Mouse (Mus musculus) duodenum, adult 2 months (tissue): Measurements from ENCODE around the gene Crtc1. TPM values are rescaled to one million over a fixed set of nuclear protein-coding genes. Genes with fewer than 3 reads are reported as not detected.

ENCODE experiments used
- polyA plus RNA-seq: library from polyadenylated mRNA; depleted of rRNA; stranded (reverse); fragments of >200 nt; gene quantifications from 2 replicates; pipeline ENCODE4 v1.2.3, GENCODE M21; 2012; ENCODE audit warnings: low replicate concordance; rRNA removed

Gene Crtc1
- polyA plus RNA-seq: 12.2 and 17.8 TPM in 2 replicates

DNA sequence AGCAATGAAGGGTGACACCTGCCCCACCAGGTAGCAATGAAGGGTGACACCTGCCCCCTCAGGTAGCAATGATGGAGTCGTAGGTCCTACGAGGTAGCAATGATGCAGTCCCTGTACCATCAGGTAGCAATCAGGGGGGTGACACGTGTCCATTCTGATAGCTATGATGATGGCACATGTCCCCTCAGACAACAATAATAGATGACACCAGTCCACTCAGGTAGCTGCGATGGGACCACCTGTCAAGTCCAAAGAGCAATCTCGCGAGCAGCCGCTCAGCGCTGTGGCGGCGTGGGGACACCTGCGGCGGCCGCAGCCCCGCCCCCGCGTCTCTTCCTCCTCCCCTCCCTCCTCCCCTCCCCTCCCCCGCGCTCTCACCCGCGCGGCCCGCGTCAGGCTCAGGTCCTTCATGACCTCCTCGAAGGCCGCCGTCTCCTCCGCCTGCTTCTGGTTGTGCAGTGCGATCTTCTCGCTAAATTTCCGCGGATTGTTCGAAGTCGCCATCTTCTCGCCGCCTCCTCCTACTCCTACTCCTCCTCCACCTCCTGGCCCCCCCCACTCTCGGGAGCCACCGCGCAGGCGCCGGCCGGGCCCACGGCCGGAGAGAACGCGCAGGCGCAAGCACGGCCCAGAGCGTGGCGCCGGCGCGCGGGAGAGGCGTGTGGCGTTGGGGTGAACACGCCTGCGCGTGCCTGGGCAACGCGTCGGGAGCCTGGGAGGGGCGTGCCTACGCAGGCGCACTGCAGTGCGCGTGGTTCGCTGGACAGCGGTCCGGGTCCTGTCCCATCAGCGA, at the start of gene Crtc1:
Crtc1 (minus strand) TSS at position 525 of the 793 bp plus-strand sequence.

DNA sequence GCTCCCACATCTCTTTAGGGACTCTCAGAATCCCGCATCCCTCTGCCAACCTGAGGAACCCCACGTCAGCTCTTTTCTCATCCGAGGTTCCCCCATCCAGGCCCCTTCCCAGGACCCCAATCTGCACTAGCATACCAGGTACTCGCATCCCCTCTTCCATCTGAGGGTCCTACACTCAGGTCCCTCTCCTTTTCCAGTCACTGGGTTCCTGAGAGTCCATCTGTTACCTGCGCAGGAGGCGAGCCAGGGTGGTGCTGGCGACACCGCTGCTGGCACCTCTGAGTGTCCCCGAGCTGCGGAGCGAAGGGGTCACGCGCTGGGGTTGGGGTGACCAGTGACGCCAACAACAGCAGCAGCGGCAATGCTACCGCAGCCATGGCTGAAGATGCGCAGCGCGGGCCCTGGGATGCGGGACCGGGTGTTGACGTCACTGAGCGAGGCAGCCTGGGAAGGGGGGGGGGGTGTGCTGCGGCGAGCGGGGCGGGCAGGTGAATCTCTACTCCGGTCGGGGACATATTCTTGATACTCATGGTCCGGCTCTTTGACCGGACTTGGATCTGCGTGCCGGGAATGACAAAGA, 47.7 kb upstream of the Crtc1 start, which contains the start of gene Tmem59l:
Tmem59l (minus strand) TSS at position 418 of the 580 bp plus-strand sequence.

DNA sequence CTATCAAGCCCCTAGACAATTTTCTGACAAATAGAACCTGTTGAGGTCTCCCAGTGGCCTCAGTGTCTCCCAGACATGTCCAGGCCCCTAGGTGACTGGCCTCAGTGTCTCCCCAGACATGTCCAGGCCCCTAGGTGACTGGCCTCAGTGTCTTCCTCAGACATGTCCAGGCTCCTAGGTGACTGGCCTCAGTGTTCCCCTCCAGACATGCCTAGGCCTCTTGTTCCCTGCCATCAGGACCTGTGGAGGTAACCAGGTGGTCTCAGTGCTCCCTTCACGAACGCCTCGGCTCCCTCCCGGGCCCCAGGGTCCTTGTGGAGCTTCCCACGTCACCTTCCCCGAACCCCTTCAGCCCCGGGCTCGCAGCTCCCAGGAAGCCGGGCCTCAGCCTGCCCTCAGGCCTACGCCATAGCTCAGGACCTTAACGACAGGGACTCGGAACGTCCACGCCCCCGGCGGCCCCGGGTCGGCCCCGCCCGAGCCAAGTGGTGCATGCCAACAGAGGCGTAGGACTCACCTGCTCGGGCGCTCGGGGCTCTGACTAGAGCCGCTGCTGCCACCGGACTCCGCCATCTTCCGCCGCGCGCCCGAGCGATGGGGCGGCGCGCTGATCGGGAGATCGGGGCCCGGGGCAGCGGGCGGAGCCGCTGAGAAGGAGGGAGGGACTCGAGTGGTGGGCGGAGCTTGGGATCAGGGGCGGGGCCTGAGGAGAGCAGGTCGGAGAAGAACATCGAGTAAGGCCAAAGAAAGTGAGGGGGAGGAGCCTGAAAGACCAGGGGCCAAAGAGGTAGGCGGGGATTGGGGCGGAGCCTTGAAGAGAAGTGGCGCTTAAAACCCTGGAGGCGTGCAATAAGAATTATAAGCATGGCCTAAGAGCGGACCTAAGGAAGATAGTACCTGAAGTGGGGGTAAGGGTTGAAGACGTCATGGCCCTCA, 37.2 kb upstream of the Crtc1 start, which contains the start of gene Klhl26:
Klhl26 (minus strand) TSS at position 636 of the 936 bp plus-strand sequence.

DNA sequence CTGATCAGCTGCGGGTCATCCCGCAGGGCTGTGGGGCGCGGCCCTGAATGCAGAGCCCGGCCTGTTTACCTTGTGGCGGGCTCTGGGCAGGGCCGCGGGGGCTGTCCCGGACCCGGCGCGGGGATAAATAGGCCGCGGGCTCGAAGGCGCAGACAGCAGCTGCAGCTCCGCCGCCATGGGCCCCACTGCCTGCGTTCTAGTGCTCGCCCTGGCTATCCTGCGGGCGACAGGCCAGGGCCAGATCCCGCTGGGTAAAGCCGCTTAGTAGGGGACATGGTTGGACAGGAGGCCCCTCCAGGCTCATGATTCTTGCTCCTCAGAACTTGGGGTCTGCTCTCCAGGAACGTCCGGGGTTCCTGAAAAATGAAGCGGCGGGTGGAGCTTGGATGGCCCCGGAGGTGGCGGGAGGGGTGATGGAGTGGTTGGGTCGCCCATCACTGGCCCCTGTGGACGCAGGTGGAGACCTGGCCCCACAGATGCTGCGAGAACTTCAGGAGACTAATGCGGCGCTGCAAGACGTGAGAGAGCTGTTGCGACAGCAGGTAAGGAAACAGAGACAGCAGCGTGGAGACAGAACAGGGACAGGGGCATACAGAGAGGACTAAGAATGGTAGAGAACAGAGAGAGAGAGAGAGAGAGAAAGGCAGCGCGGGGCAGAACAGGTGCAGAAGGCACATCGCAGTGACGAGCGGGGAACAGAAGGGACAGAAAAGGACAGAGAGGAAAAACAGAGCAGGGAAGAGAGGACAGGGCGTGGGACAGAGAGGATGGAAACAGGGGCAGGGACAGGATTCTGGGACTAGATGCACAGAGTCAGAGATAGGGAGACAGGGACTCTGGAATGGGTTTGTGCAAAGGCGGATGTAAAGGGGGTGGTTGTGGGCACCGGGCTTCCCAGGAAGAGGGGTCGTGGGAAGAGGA, 65.7 kb downstream of the Crtc1 start, which contains the start of gene Comp:
Comp (plus strand) TSS at position 162 of the 921 bp plus-strand sequence.

DNA sequence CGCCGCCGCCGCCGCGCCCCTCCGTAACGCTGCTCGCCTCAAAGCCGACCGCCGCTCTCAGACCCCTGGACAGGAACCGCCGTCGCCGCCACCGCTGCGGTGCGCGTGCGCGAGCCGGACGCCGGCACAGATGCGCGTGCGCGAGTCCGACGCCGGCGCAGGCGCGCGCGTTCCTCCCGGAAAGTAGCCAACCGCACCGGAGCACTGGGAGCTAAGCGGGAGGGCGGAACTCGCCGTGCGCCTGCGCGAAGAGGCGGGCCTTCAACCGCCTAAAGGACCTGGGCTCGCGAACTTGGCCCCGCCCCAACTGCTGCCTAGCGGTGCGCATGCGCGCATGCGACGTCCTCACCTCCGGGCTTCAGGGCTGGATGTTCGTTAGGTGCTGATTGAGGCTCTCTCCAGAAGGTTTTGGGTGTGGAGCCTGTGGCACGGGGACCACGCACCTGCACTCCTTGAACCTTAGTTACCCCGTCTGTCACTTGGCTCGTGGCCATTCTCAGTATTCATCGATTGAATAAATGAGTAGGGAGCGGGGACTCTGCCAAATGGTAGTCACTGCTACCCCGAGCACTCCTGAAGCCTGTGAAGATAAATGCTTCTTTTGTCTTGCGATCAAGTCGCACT, 86.1 kb downstream of the Crtc1 start, which contains the start of gene Upf1:
Upf1 (minus strand) TSS at position 85 of the 624 bp plus-strand sequence.

Other genes with a start within 250 kb of the Crtc1 start
- gene Slc25a42, start 227.3 kb downstream of the Crtc1 start, polyA plus RNA-seq: 27.1 and 34.5 TPM in 2 replicates
- 15.5 and 19.1 TPM in 2 replicates for gene Sugp2, start 205.4 kb downstream of the Crtc1 start, polyA plus RNA-seq
- 15.2 and 16.2 TPM in 2 replicates for gene Armc6, start 205.1 kb downstream of the Crtc1 start, polyA plus RNA-seq
- gene Homer3, start 156.8 kb downstream of the Crtc1 start, polyA plus RNA-seq: 6.9 and 10.9 TPM in 2 replicates
- gene Ddx49, start 137.1 kb downstream of the Crtc1 start, polyA plus RNA-seq: 54.8 and 59.0 TPM in 2 replicates
- 554 and 704 TPM in 2 replicates for gene Cope, start 137.1 kb downstream of the Crtc1 start, polyA plus RNA-seq
- gene Cers1, start 123.8 kb downstream of the Crtc1 start, polyA plus RNA-seq: 0.33 and 1.1 TPM in 2 replicates
- 0.98 and 0.99 TPM in 2 replicates for gene Gdf1, start 109.8 kb downstream of the Crtc1 start, polyA plus RNA-seq
- gene Upf1, start 86.3 kb downstream of the Crtc1 start, polyA plus RNA-seq: 32.7 and 38.5 TPM in 2 replicates
- gene Comp, start 66.0 kb downstream of the Crtc1 start, polyA plus RNA-seq: 0.12 and 0.51 TPM in 2 replicates
- gene Klhl26, start 37.4 kb upstream of the Crtc1 start, polyA plus RNA-seq: 22.5 and 31.2 TPM in 2 replicates
- gene Tmem59l, start 47.8 kb upstream of the Crtc1 start, polyA plus RNA-seq: 2.5 TPM in 2 replicates
- 2.7 and 9.8 TPM in 2 replicates for gene Crlf1, start 53.6 kb upstream of the Crtc1 start, polyA plus RNA-seq
- 137 and 190 TPM in 2 replicates for gene Rex1bd, start 67.2 kb upstream of the Crtc1 start, polyA plus RNA-seq
- 1,130 and 1,246 TPM in 2 replicates for gene Uba52, start 71.2 kb upstream of the Crtc1 start, polyA plus RNA-seq
- gene Fkbp8, start 88.1 kb upstream of the Crtc1 start, polyA plus RNA-seq: 325 and 545 TPM in 2 replicates
- 64.0 and 85.0 TPM in 2 replicates for gene Kxd1, start 88.4 kb upstream of the Crtc1 start, polyA plus RNA-seq
- gene Ell, start 99.9 kb upstream of the Crtc1 start, polyA plus RNA-seq: 25.2 and 37.0 TPM in 2 replicates
- gene Isyna1, start 154.8 kb upstream of the Crtc1 start, polyA plus RNA-seq: 89.0 and 112 TPM in 2 replicates
- 192 and 205 TPM in 2 replicates for gene Ssbp4, start 169.3 kb upstream of the Crtc1 start, polyA plus RNA-seq
- 5.9 and 12.7 TPM in 2 replicates for gene Lrrc25, start 176.6 kb upstream of the Crtc1 start, polyA plus RNA-seq
- 7.2 and 7.6 TPM in 2 replicates for gene Gdf15, start 192.9 kb upstream of the Crtc1 start, polyA plus RNA-seq
- 53.9 and 98.0 TPM in 2 replicates for gene Pgpep1, start 220.8 kb upstream of the Crtc1 start, polyA plus RNA-seq
- gene Lsm4, start 233.7 kb upstream of the Crtc1 start, polyA plus RNA-seq: 82.4 and 136 TPM in 2 replicates